Mouse (Mus musculus): ENCODE measurements around the gene Asic2. TPM values are rescaled to one million over a fixed set of nuclear protein-coding genes. Genes with fewer than 3 reads are reported as not detected.

Asic2 gene
- not detected in 2 replicates for polyA plus RNA-seq (2015; fragmentation: Nextera tagmentation; extraction: Ambion mirVana)

GRCm38 (mm10) chr11:81968401-81968881 is at the start of gene Asic2:
Gene Asic2 (minus strand): TSS chr11:81968457.
- Histone ChIP-seq H3K9me3 (replicated peaks) (no peaks in the 10 kb centered on the region), H3K4me2 (no peak within 1 kb of the TSS), H3K27ac (no peak within 1 kb of the TSS), H3K4me3 (replicated peaks) (no peak within 1 kb of the TSS), H3K36me3 (no peaks in the 10 kb centered on the region), H3K4me1 (replicated peaks) (no peaks in the 10 kb centered on the region), H3K27me3 (peaks cover 32% of the 10 kb centered on the region), H3K9ac (no peak within 1 kb of the TSS)
- DNase-seq (no peak), ATAC-seq (ENCODE audit: low read depth) (no peak)
- WGBS (ENCODE audit: insufficient replicate concordance): 3% methylated on average over 29 of the region's 29 CpGs

DNA sequence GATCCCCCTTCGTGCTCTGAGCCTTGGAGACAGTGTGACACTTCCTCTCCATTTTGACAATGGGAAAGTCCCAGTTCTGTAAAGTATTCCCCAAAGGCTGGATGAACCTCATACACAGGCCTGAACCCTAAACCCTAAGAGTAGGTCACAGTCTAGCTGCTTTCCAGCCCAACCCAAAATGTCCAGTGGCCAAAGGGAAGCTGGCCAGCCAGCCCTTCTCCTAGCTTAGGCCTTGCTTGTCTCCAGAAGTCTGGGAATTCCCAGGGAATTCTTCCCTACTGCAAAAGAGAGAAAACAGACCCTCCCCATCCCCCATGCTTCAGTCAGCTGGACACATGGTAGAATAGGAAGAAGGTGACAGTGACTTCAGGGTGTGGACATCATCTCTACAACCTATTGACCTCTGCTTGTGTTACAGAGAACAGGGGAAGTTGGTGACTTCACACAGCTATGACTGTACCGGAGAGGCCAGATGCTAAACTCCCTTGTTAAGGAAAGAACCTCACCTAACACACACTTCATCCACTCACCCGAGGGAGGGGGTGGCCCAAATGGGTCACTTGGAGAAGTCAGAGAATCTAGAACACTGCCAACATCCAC is 48.0 kb upstream of the Asic2 start:
- no peak overlapping the region for H3K9ac ChIP-seq
- DNase-seq (no peak), ATAC-seq (ENCODE audit: low read depth) (no peak)
- H3K9me3 ChIP-seq (replicated peaks): no peaks in the 10 kb centered on the region
- no peaks in the 10 kb centered on the region for H3K27me3 ChIP-seq
- no peak overlapping the region for H3K4me2 ChIP-seq
- no peak overlapping the region for H3K27ac ChIP-seq
- H3K36me3 ChIP-seq: no peaks in the 10 kb centered on the region
- 35% methylated on average over 3 of the region's 3 CpGs for WGBS (ENCODE audit: insufficient replicate concordance)
- H3K4me1 ChIP-seq (replicated peaks): no peaks in the 10 kb centered on the region
- no peak overlapping the region for H3K4me3 ChIP-seq (replicated peaks)

- H3K9me3 ChIP-seq (replicated peaks): no peaks in the 10 kb centered on the region
- no peak overlapping the region for H3K27ac ChIP-seq
- DNase-seq (no peak), ATAC-seq (ENCODE audit: low read depth) (no peak)
- no peaks in the 10 kb centered on the region for H3K36me3 ChIP-seq
- WGBS (ENCODE audit: insufficient replicate concordance): 43% methylated on average over 2 of the region's 2 CpGs
- no peak overlapping the region for H3K4me3 ChIP-seq (replicated peaks)
- H3K9ac ChIP-seq: no peak overlapping the region
- no peaks in the 10 kb centered on the region for H3K27me3 ChIP-seq
- no peak overlapping the region for H3K4me2 ChIP-seq
- no peaks in the 10 kb centered on the region for H3K4me1 ChIP-seq (replicated peaks)
Observed at GRCm38 (mm10) chr11:82015066-82015465, 46.8 kb upstream of the Asic2 start.

DNA sequence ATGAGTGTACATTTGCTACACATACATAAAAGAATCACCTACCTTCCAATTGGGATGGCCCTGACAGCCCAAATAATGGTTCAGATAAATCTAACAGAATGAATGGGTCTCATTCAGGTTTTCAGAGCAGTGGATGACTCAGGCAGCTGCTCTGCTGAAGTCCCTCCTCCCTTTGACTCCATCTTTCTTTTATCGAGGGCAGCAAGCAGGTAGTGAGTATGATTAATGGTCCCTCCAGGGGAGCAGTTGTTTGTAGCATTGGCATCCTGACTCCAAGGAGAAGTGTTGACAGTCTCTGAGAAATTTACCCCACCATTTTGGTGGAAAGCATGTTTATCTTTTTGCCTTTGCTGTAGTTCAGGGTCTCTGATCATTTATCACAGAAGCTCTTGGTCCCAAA is 45.5 kb upstream of the Asic2 start:
- ATAC-seq (ENCODE audit: low read depth): no peak
- DNase-seq: no peak
- H3K4me2 ChIP-seq: no peak overlapping the region
- no peaks in the 10 kb centered on the region for H3K9me3 ChIP-seq (replicated peaks)
- no peaks in the 10 kb centered on the region for H3K27me3 ChIP-seq
- H3K9ac ChIP-seq: no peak overlapping the region
- no peak overlapping the region for H3K4me3 ChIP-seq (replicated peaks)
- no peaks in the 10 kb centered on the region for H3K36me3 ChIP-seq
- WGBS (ENCODE audit: insufficient replicate concordance): 35% methylated on average over 1 of the region's 1 CpGs
- H3K4me1 ChIP-seq (replicated peaks): no peaks in the 10 kb centered on the region
- H3K27ac ChIP-seq: no peak overlapping the region

- no peak overlapping the region for H3K27ac ChIP-seq
- ATAC-seq (ENCODE audit: low read depth) (no peak), DNase-seq (no peak)
- H3K4me3 ChIP-seq (replicated peaks): no peak overlapping the region
- peaks cover 5% of the 10 kb centered on the region; the same call in 1 of the 2 replicates for H3K4me1 ChIP-seq (replicated peaks)
- H3K9ac ChIP-seq: no peak overlapping the region
- WGBS (ENCODE audit: insufficient replicate concordance): 52% methylated on average over 8 of the region's 8 CpGs
- no peaks in the 10 kb centered on the region for H3K9me3 ChIP-seq (replicated peaks)
- no peaks in the 10 kb centered on the region for H3K36me3 ChIP-seq
- no peak overlapping the region for H3K4me2 ChIP-seq
- H3K27me3 ChIP-seq: no peaks in the 10 kb centered on the region
Observed at GRCm38 (mm10) chr11:82011411-82012193, 43.3 kb upstream of the Asic2 start.

GRCm38 (mm10) chr11:82010115-82010514 is 41.9 kb upstream of the Asic2 start:
- ATAC-seq (ENCODE audit: low read depth): no peak
- Histone ChIP-seq H3K9ac (no peak overlapping the region), H3K4me2 (no peak overlapping the region), H3K4me1 (replicated peaks) (peaks cover 5% of the 10 kb centered on the region; the same call in 1 of the 2 replicates), H3K36me3 (no peaks in the 10 kb centered on the region), H3K4me3 (replicated peaks) (no peak overlapping the region), H3K9me3 (replicated peaks) (no peaks in the 10 kb centered on the region), H3K27me3 (no peaks in the 10 kb centered on the region), H3K27ac (no peak overlapping the region)
- no peak for DNase-seq
- WGBS (ENCODE audit: insufficient replicate concordance): 59% methylated on average over 3 of the region's 3 CpGs

GRCm38 (mm10) chr11:82006796-82007423 is 38.7 kb upstream of the Asic2 start:
- H3K27ac ChIP-seq: no peak overlapping the region
- H3K36me3 ChIP-seq: no peaks in the 10 kb centered on the region
- 15% methylated on average over 12 of the region's 12 CpGs for WGBS (ENCODE audit: insufficient replicate concordance)
- H3K27me3 ChIP-seq: no peaks in the 10 kb centered on the region
- H3K4me3 ChIP-seq (replicated peaks): no peak overlapping the region
- 0 out of 2 replicates have a peak overlapping the region, but pooled peaks have one; percentile 6 for H3K4me2 ChIP-seq
- H3K9ac ChIP-seq: no peak overlapping the region
- ATAC-seq (ENCODE audit: low read depth) (0 out of 2 replicates have a peak, but pooled peaks have one; percentile 20), DNase-seq (no peak)
- no peaks in the 10 kb centered on the region for H3K9me3 ChIP-seq (replicated peaks)
- H3K4me1 ChIP-seq (replicated peaks): peaks cover 5% of the 10 kb centered on the region; the same call in 1 of the 2 replicates

- H3K36me3 ChIP-seq: no peaks in the 10 kb centered on the region
- WGBS (ENCODE audit: insufficient replicate concordance): 37% methylated on average over 2 of the region's 2 CpGs
- no peak overlapping the region for H3K4me2 ChIP-seq
- H3K4me1 ChIP-seq (replicated peaks): peaks cover 5% of the 10 kb centered on the region; the same call in 1 of the 2 replicates
- ATAC-seq (ENCODE audit: low read depth): no peak
- no peak overlapping the region for H3K27ac ChIP-seq
- H3K27me3 ChIP-seq: no peaks in the 10 kb centered on the region
- H3K9ac ChIP-seq: no peak overlapping the region
- H3K4me3 ChIP-seq (replicated peaks): no peak overlapping the region
- DNase-seq: no peak
- no peaks in the 10 kb centered on the region for H3K9me3 ChIP-seq (replicated peaks)
Observed at GRCm38 (mm10) chr11:82004810-82005209, 36.6 kb upstream of the Asic2 start.

DNA sequence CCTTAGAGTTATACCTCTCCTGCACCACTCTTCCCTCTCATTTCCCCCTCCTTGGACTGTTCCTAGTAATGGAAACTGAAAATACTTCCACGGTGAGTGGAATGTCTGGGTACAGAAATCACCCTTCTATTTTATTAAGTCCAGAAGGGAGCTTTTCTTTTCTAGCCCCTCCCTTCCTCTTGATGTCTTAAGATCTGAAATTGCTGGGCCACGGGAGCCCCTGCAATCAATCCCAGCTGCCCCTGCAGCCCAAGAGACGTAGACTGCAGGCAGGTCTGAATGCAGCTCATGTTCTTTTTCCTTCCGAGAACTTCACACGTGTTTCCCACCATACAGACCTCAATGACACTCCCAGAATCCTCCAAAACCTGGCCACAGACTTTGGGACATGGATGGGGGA is 32.3 kb upstream of the Asic2 start:
- Histone ChIP-seq H3K9me3 (replicated peaks) (no peaks in the 10 kb centered on the region), H3K4me2 (no peak overlapping the region), H3K27ac (no peak overlapping the region), H3K27me3 (no peaks in the 10 kb centered on the region), H3K36me3 (no peaks in the 10 kb centered on the region), H3K4me3 (replicated peaks) (no peak overlapping the region), H3K9ac (no peak overlapping the region), H3K4me1 (replicated peaks) (no peaks in the 10 kb centered on the region)
- ATAC-seq (ENCODE audit: low read depth) (no peak), DNase-seq (no peak)
- 42% methylated on average over 5 of the region's 5 CpGs for WGBS (ENCODE audit: insufficient replicate concordance)

GRCm38 (mm10) chr11:81999469-81999868 is 31.2 kb upstream of the Asic2 start:
- DNase-seq (no peak), ATAC-seq (ENCODE audit: low read depth) (no peak)
- no peaks in the 10 kb centered on the region for H3K9me3 ChIP-seq (replicated peaks)
- no peaks in the 10 kb centered on the region for H3K27me3 ChIP-seq
- no peak overlapping the region for H3K27ac ChIP-seq
- H3K9ac ChIP-seq: no peak overlapping the region
- H3K4me1 ChIP-seq (replicated peaks): no peaks in the 10 kb centered on the region
- no peaks in the 10 kb centered on the region for H3K36me3 ChIP-seq
- WGBS (ENCODE audit: insufficient replicate concordance): 51% methylated on average over 4 of the region's 4 CpGs
- no peak overlapping the region for H3K4me2 ChIP-seq
- no peak overlapping the region for H3K4me3 ChIP-seq (replicated peaks)

DNA sequence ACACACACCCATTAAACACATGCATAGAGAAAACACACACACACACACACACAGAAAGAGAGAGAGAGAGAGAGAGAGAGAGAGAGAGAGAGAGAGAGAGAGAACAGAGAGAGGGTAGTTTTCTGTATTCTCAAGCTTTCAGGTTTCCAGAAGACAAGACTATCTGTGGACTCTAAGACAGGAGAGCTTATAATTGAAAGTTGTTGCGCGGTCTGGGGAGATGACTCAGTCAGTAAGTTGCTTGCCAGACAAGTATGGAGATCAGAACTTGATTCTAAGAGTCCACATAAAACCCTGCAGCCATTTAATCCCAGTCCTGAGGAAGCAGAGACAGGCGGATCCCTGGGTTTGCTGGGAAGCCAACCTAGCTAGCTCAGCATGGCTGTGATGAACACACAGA is 30.4 kb upstream of the Asic2 start:
- ATAC-seq (ENCODE audit: low read depth): no peak
- H3K27me3 ChIP-seq: no peaks in the 10 kb centered on the region

More for the DNA sequence above, 30.4 kb upstream of the Asic2 start:
- Histone ChIP-seq H3K36me3 (no peaks in the 10 kb centered on the region), H3K4me2 (no peak overlapping the region), H3K9me3 (replicated peaks) (no peaks in the 10 kb centered on the region), H3K9ac (no peak overlapping the region), H3K4me1 (replicated peaks) (no peaks in the 10 kb centered on the region), H3K27ac (no peak overlapping the region), H3K4me3 (replicated peaks) (no peak overlapping the region)
- DNase-seq: no peak
- WGBS (ENCODE audit: insufficient replicate concordance): 54% methylated on average over 3 of the region's 3 CpGs

All from liver, embryonic 13.5 days (tissue).